ENCODE assay signal across 8 mouse cellular contexts in the genomic region with DNA sequence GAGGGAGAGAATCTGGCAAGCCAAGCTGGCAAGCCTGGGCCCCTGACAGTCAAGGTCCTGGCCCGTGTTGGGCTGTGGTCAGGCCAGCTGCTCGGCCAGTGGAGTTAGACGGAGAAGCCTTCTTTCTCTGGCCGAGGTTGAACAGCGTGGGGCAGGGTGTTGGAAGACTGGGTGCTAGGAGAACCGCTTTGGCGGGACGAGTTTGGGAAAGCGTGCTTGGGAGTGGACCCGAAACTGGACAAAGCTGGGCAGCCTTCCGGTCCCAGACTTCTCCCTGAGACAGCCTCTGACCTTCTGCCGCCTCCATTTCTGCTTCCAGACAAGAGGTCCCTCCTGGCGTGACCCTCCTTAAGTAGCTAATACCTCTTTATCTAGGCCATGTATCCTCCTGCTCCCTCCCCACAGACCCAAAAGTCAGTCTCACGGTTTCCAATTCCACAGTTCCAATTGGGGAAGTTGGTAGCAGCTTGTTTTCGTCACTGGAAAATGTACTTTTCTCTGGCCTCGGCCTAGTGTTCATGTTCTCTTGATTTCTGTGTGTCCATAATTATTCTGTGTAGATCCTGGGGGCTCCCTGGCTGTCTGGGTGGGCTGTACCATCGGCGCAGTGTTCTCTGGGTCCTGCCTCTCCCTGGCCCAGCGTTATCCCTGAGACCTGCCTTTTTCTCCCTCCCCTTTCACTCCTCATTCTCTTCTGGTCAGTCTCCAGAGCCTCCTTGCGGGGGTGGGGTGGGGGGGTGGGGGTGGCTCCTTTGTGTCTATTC. TPM values are rescaled to one million over a fixed set of nuclear protein-coding genes. Genes with fewer than 3 reads are reported as not detected.
DNase-seq lines count a peak whose midpoint lies in the region; ATAC-seq lines count a peak whose summit lies in the region.

No protein-coding gene starts in this region.

- H3K4me1 ChIP-seq in forebrain, embryonic 11.5 days (replicated peaks; ENCODE audit: control insufficient read depth, insufficient read depth, low read length), result peaks cover 23% of the 10 kb centered on the region; the same call in 1 of the 2 replicates
- peaks cover 41% of the 10 kb centered on the region for H3K4me1 ChIP-seq in hindbrain, embryonic 13.5 days (replicated peaks)
- peaks cover 59% of the 10 kb centered on the region for H3K4me1 ChIP-seq in lung, embryonic 16.5 days (replicated peaks; ENCODE audit: control insufficient read depth, insufficient read depth, low read length)
- H3K4me1 ChIP-seq in stomach, embryonic 14.5 days (ENCODE audit: control insufficient read depth, insufficient read depth, low read length), result peaks cover 41% of the 10 kb centered on the region

- no peaks in the 10 kb centered on the region for H3K9me3 ChIP-seq in forebrain, embryonic 11.5 days (ENCODE audit: control insufficient read depth, low read length)
- no peaks in the 10 kb centered on the region for H3K9me3 ChIP-seq in hindbrain, embryonic 13.5 days
- no peaks in the 10 kb centered on the region for H3K9me3 ChIP-seq in lung, embryonic 16.5 days (ENCODE audit: control insufficient read depth, low read length)
- no peaks in the 10 kb centered on the region for H3K9me3 ChIP-seq in stomach, embryonic 14.5 days (ENCODE audit: control insufficient read depth, low read depth, low read length)

- 0 out of 2 replicates have a peak, but pooled peaks cover 3% of the 10 kb centered on the region for H3K27me3 ChIP-seq in forebrain, embryonic 11.5 days (ENCODE audit: control insufficient read depth, insufficient read depth, low read length)
- peaks cover 23% of the 10 kb centered on the region for H3K27me3 ChIP-seq in hindbrain, embryonic 13.5 days
- H3K27me3 ChIP-seq in lung, embryonic 16.5 days (ENCODE audit: control insufficient read depth, insufficient read depth, low read depth, low read length), result no peaks in the 10 kb centered on the region
- no peaks in the 10 kb centered on the region for H3K27me3 ChIP-seq in stomach, embryonic 14.5 days (ENCODE audit: control insufficient read depth, insufficient read depth, low read length)

- H3K4me2 ChIP-seq in forebrain, embryonic 11.5 days (ENCODE audit: low read depth, low read length, severe bottlenecking), result peak overlapping the region; percentile 93
- H3K4me2 ChIP-seq in hindbrain, embryonic 13.5 days, result peak overlapping the region; percentile 63
- peak overlapping the region; percentile 85 for H3K4me2 ChIP-seq in lung, embryonic 16.5 days (ENCODE audit: low read depth, low read length)
- H3K4me2 ChIP-seq in stomach, embryonic 14.5 days (replicated peaks; ENCODE audit: low read depth, low read length), result peak overlapping the region; percentile 62

- H3K9ac ChIP-seq in forebrain, embryonic 11.5 days (ENCODE audit: low read length), result peak overlapping the region; percentile 64
- H3K9ac ChIP-seq in hindbrain, embryonic 13.5 days, result peak overlapping the region; percentile 72
- H3K9ac ChIP-seq in lung, embryonic 16.5 days (ENCODE audit: low read length), result peak overlapping the region; percentile 80
- peak overlapping the region; percentile 86 for H3K9ac ChIP-seq in stomach, embryonic 14.5 days (replicated peaks; ENCODE audit: low read depth, low read length)

- peak overlapping the region; percentile 50 for H3K4me3 ChIP-seq in forebrain, embryonic 11.5 days (ENCODE audit: low read depth, low read length)
- H3K4me3 ChIP-seq in hindbrain, embryonic 13.5 days, result peak overlapping the region; percentile 41
- peak overlapping the region; percentile 79 for H3K4me3 ChIP-seq in lung, embryonic 16.5 days (ENCODE audit: low read length)
- peak overlapping the region; percentile 82 for H3K4me3 ChIP-seq in stomach, embryonic 14.5 days (ENCODE audit: low read depth, low read length)

- H3K27ac ChIP-seq in forebrain, embryonic 11.5 days (ENCODE audit: low read depth, low read length), result no peak overlapping the region
- H3K27ac ChIP-seq in hindbrain, embryonic 13.5 days, result peak overlapping the region; percentile 55; the same call in 1 of the 2 replicates
- peak overlapping the region; percentile 96 for H3K27ac ChIP-seq in lung, embryonic 16.5 days (ENCODE audit: low read length)
- peak overlapping the region; percentile 91 for H3K27ac ChIP-seq in stomach, embryonic 14.5 days (ENCODE audit: low read length)

- no peaks in the 10 kb centered on the region for H3K36me3 ChIP-seq in forebrain, embryonic 11.5 days (ENCODE audit: control insufficient read depth, insufficient read depth, low read length)
- H3K36me3 ChIP-seq in hindbrain, embryonic 13.5 days, result no peaks in the 10 kb centered on the region
- H3K36me3 ChIP-seq in lung, embryonic 16.5 days (ENCODE audit: control insufficient read depth, insufficient read depth, low read length), result no peaks in the 10 kb centered on the region
- no peaks in the 10 kb centered on the region for H3K36me3 ChIP-seq in stomach, embryonic 14.5 days (ENCODE audit: control insufficient read depth, insufficient read depth, low read length)

- peak; percentile 42 to 44 for DNase-seq in lung, adult 18-20 months
- no peak for DNase-seq in lung, postnatal 25 days (ENCODE audit: low spot score)
- no peak for DNase-seq in forebrain, embryonic 11.5 days (ENCODE audit: low spot score)
- no peak for DNase-seq in spleen, adult 18-20 months
- no peak for DNase-seq in layer of hippocampus, postnatal 10 days (ENCODE audit: low spot score in 2 of 2)

- ATAC-seq in forebrain, embryonic 11.5 days (replicated peaks; ENCODE audit: low FRiP score), result no peak; the same call in none of the 2 replicates
- ATAC-seq in hindbrain, embryonic 13.5 days (ENCODE audit: low FRiP score), result peak; percentile 2; the same call in 1 of the 2 replicates
- ATAC-seq in lung, embryonic 16.5 days (ENCODE audit: low read depth), result peak; percentile 26; the same call in 1 of the 2 replicates
- ATAC-seq in stomach, embryonic 14.5 days (ENCODE audit: insufficient number of reproducible peaks, insufficient read depth, low FRiP score, low read depth), result no peak

- WGBS in forebrain, embryonic 11.5 days, result 3% methylated on average over 20 of the region's 20 CpGs
- WGBS in hindbrain, embryonic 13.5 days, result 8% methylated on average over 20 of the region's 20 CpGs
- 2% methylated on average over 20 of the region's 20 CpGs for WGBS in lung, embryonic 16.5 days
- WGBS in stomach, embryonic 14.5 days, result 2% methylated on average over 20 of the region's 20 CpGs

RNA-seq across cellular contexts. Expression of gene Tnfrsf1a, which starts 1.3 kb away (rescaled TPM):
- polyA plus RNA-seq in forebrain, embryonic 11.5 days (2014; fragmentation: Nextera tagmentation; extraction: Ambion mirVana), result 24.0 and 25.9 TPM in 2 replicates
- polyA plus RNA-seq in hindbrain, embryonic 13.5 days (2015; fragmentation: Nextera tagmentation; extraction: Ambion mirVana), result 15.1 and 15.7 TPM in 2 replicates
- polyA plus RNA-seq in lung, embryonic 16.5 days (2015; fragmentation: Nextera tagmentation; extraction: Ambion mirVana), result 115 and 117 TPM in 2 replicates
- 64.2 and 69.9 TPM in 2 replicates for polyA plus RNA-seq in stomach, embryonic 14.5 days (2014; fragmentation: Nextera tagmentation; extraction: Ambion mirVana)
- 10 to 100 TPM; 12.6 to 13.8 TPM for total RNA-seq in layer of hippocampus, postnatal 10 days (2021)

RNA-seq across cellular contexts. Expression of gene Scnn1a, which starts 30.0 kb away (rescaled TPM):
- polyA plus RNA-seq in forebrain, embryonic 11.5 days (2014; fragmentation: Nextera tagmentation; extraction: Ambion mirVana), result 0.21 and 0.28 TPM in 2 replicates
- polyA plus RNA-seq in hindbrain, embryonic 13.5 days (2015; fragmentation: Nextera tagmentation; extraction: Ambion mirVana), result 0.29 and 0.31 TPM in 2 replicates
- 9.1 and 13.4 TPM in 2 replicates for polyA plus RNA-seq in lung, embryonic 16.5 days (2015; fragmentation: Nextera tagmentation; extraction: Ambion mirVana)
- polyA plus RNA-seq in stomach, embryonic 14.5 days (2014; fragmentation: Nextera tagmentation; extraction: Ambion mirVana), result 1.3 and 2.6 TPM in 2 replicates
- 1 to 10 TPM; 2.5 to 3.5 TPM for total RNA-seq in layer of hippocampus, postnatal 10 days (2021)

RNA-seq across cellular contexts. Expression of gene Plekhg6, which starts 30.2 kb away (rescaled TPM):
- polyA plus RNA-seq in forebrain, embryonic 11.5 days (2014; fragmentation: Nextera tagmentation; extraction: Ambion mirVana), result 0.12 and 0.19 TPM in 2 replicates
- 0.12 TPM in 2 replicates for polyA plus RNA-seq in hindbrain, embryonic 13.5 days (2015; fragmentation: Nextera tagmentation; extraction: Ambion mirVana)
- 0.49 and 0.99 TPM in 2 replicates for polyA plus RNA-seq in lung, embryonic 16.5 days (2015; fragmentation: Nextera tagmentation; extraction: Ambion mirVana)
- 1.7 and 2.1 TPM in 2 replicates for polyA plus RNA-seq in stomach, embryonic 14.5 days (2014; fragmentation: Nextera tagmentation; extraction: Ambion mirVana)
- total RNA-seq in layer of hippocampus, postnatal 10 days (2021), result under 1 TPM in 1 of 2 experiments, not detected in 1; 0.14 TPM

RNA-seq across cellular contexts. Expression of gene Ltbr, which starts 36.7 kb away (rescaled TPM):
- polyA plus RNA-seq in forebrain, embryonic 11.5 days (2014; fragmentation: Nextera tagmentation; extraction: Ambion mirVana), result 15.6 and 16.6 TPM in 2 replicates
- 13.5 and 15.2 TPM in 2 replicates for polyA plus RNA-seq in hindbrain, embryonic 13.5 days (2015; fragmentation: Nextera tagmentation; extraction: Ambion mirVana)
- polyA plus RNA-seq in lung, embryonic 16.5 days (2015; fragmentation: Nextera tagmentation; extraction: Ambion mirVana), result 91.1 and 96.4 TPM in 2 replicates
- polyA plus RNA-seq in stomach, embryonic 14.5 days (2014; fragmentation: Nextera tagmentation; extraction: Ambion mirVana), result 55.1 and 62.6 TPM in 2 replicates
- total RNA-seq in layer of hippocampus, postnatal 10 days (2021), result 10 to 100 TPM; 11.1 to 13.0 TPM

Comparison
In these comparisons a context has a peak if more than half of its experiments do, and no peak if none do; other contexts are left out.
1. DNase-seq: peak in lung, adult 18-20 months (2 of 2); none in lung, postnatal 25 days (single experiment), forebrain, embryonic 11.5 days (single experiment), spleen, adult 18-20 months (0 of 2) and layer of hippocampus, postnatal 10 days (0 of 2).
2. ATAC-seq: peak in hindbrain, embryonic 13.5 days (single experiment) and lung, embryonic 16.5 days (single experiment); none in forebrain, embryonic 11.5 days (single experiment) and stomach, embryonic 14.5 days (single experiment).
3. Peak in every context shown above with its lines, with median percentiles within 50 percentile points of each other: H3K4me2 ChIP-seq, H3K4me3 ChIP-seq and H3K9ac ChIP-seq.